Mouse (Mus musculus) c-Kit-negative CD71-positive TER-119-positive erythroid progenitor cells, embryonic 14.5 days (primary cell): ENCODE measurements around the gene Gm266.

Experiments used
- DNase-seq: peaks from one replicate; pipeline ENCODE4 v3.0.0-alpha.2; 2013; ENCODE audit warnings: low read depth, low spot score

Gm266 gene

DNA sequence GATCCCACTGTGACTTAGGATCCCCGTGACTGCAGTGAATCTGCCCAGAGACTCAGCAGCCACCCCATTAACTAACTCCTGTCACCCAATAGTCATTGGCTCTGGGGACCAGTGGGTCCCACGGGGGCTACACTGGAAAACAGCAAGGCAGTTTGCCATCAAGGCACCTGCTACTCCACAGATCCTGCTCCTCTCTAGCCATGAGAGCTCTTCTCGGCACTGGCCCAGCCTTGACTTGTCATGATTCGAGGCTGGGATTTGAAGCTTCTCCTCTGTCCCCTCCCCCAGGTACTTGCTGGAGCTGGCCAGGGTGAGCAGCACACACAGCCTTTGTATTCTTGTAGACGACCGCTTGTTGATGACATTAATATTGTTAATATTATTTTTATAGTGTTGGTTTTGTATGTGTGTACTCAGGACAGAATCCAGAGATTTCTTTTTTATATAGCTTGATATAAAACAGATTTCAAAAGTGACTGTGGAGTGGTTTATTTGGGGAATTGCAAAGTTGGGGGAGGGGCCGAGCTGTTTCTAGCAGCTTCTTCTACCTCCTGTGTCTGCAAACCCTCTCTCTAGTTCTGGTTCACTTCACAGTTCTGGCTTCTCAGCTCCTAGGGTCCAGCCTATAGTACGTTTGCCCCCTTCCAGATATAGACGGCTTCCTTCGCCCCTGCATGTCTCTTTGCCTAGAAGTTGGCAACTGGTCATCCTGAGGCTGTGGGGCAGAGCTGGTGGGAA lies 30.9 kb downstream of the Gm266 start:
- no peak for DNase-seq

DNA sequence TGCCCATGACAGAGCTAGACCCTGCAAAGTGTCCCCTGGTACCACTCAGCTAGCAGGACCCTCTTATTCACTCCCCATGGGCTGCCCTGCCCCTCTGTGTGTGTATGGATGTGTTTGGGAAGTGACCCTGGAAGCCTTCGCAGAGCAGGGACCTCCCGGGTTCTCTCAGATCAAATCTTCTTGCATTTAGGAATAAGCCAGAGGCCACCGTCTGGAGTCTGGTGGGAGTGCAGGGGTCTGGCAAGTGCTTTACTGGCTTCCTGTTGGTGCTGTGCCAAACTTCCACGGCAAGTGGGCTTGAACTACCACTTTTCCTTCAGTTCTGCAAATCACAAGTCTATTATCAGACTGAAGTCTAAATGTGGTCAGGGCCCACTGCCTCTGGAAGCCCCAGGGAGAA lies 31.6 kb downstream of the Gm266 start:
- no peak for DNase-seq

DNA sequence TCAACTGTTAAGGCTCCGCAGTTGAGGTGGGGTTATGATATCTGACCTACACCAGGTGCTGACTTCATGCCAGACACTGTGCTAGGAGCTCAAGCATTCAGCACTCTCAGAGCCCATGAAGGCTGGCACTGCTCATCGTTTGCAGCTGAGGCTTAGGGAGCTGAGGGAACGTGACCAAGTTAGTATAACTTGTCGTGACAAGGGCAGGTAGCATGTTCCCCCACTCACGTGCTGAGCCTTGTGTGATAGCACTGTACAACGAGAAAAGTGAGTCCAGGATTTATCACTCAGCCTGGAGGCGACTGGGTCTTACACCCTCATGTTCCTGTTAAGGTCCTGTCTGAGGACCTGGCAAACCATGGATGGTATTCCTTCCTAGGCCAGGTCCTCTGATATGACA lies 34.1 kb downstream of the Gm266 start:
- DNase-seq = no peak

DNA sequence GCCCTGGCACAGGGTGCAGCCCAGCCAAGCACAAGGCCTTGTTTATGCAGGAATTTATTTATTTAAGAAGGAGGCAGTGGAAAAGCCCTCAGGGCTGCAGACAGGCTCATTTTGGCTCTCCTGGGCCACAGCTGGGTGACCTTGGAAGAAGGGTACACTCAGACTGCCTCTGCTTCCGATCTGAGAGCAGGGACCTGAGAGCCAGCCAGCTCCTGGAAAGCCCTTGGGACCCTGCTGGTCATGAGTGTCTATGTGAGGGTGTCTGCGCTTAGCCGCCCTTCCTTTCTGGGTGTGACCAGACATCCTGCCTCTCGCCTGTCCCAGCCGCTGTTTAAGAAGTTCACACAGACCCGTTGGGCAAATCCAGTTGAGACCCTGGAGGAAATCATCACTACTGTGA lies 35.3 kb downstream of the Gm266 start:
- no peak for DNase-seq

GRCm38 (mm10) chr12:111448931-111449705 lies 36.5 kb downstream of the Gm266 start:
- DNase-seq = no peak

DNA sequence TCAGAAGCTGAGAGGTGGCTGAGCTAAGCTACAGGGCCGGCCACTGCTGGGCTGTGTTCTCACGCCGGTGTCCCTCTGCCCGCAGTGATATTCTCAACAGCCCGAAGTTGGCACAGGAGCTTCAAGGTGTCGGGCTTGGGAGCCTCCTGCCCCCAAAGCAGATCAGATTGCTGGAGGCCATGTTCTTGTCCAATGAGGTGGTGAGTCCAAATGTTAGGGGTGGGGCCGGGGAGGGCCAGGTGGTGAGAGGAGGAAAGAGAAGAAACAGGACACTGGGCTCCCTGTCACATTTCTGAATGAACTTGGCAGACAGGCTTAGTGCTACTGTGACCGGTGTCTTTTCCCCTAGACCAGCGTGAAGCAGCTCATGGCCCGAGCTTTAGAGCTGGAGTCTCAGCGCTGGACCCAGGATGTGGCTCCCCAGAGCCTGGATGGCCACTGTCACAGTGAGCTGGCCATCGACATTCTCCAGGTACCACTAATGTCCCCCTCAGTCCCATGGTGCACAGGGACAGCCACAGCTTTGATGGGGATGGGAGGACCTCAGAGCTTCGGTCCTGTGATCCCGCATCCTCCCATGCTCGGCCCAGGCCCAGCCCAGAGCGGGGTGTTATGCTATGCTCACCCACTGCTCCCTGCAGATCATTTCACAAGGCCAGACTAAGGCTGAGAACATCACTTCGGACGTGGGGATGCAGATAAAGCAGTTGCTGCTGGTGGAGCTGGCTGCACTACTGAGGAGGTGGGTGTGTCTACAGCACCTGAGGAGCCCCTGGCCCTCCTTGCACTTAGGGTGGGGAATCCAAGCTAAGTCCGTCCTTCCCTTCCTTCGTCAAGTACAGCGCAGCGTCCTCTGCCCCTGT lies 37.5 kb downstream of the Gm266 start:
- DNase-seq = no peak

DNA sequence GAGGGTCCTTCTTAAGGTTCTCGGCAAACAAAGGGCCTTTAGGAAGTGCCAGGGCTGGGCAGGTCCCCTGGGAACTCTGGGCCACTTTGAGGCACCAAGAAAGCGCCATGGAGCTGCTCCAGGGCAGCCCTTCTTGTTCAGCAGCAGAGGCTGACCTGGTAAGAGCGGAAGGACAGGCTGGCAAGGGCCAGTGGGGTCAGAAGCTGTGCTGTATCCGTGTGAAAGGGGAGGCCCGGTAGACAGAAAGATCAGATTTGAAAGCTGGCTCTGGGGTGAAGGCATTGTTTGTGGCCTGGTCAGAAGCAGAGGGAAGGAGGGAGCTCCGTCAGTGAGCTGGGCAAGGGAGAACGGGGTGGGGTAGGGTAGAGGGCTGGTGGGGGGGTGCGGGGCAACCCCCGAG lies 38.3 kb downstream of the Gm266 start:
- no peak for DNase-seq

DNA sequence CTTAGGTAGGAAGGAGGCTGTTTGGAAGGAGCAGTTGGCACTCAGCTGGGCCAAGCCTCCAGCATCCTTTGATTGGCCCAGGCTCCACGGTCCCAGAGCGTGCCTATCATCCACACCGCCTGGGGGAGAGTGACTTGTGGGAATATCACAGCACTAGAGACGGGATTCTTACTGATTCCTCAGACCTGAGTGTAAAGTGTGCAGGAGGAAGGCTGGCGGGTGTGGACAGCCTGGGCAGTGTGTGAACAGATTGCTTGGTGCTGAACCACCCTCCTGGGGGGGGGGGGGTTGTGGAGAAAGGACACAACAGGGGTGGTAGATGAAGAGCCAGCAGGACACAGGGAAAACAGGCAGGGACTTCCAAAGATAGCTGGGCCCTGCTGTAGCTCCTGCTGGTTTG lies 38.9 kb downstream of the Gm266 start:
- DNase-seq = no peak

- DNase-seq = no peak
Measured at GRCm38 (mm10) chr12:111445890-111446613, 39.6 kb downstream of the Gm266 start.

- DNase-seq = no peak
Measured at GRCm38 (mm10) chr12:111445161-111445889, 40.3 kb downstream of the Gm266 start.

- DNase-seq = no peak
Measured at GRCm38 (mm10) chr12:111443921-111444831, 41.4 kb downstream of the Gm266 start.

DNA sequence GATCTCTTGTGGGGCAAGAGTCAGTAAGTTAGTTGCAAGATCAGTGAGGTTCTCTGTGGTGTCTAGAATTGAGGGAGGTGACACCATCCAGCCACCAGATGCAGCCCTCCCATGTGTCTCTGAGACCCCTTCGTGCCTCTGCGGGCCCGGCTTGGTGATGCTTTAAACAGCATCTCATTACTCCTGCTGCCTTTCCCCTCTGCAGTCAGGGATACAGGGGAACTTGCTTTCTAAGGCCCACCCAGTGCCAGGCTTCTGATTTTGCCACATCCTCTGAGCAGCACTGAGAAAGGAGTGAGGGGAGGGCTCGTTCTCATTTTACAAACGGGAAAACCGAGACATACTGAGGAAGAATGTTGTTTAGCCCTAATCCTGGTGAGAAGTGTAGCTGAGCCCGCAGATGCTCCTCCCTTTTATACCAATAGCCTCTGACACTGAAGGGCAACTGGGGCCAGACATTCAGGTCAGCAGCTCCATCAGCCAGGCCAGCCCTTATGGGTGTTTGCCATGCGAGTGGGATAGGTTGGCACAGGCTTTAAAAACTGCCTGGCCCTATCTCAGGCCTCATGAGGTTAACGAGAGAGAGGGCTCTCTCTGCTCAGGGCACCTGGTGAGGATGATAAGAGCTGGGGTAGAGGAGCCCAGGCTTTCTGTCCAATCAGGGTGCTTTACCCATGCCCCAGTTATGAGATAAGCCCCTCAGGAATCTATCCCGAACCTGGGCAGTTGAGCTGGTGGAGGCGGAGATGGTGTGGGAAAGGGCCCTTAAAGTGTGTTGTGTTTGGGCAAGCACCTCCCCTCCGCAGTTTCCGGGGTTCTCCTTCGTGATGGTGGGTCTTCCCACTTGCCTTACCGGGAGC lies 42.4 kb downstream of the Gm266 start:
- peak; percentile 93 for DNase-seq

DNA sequence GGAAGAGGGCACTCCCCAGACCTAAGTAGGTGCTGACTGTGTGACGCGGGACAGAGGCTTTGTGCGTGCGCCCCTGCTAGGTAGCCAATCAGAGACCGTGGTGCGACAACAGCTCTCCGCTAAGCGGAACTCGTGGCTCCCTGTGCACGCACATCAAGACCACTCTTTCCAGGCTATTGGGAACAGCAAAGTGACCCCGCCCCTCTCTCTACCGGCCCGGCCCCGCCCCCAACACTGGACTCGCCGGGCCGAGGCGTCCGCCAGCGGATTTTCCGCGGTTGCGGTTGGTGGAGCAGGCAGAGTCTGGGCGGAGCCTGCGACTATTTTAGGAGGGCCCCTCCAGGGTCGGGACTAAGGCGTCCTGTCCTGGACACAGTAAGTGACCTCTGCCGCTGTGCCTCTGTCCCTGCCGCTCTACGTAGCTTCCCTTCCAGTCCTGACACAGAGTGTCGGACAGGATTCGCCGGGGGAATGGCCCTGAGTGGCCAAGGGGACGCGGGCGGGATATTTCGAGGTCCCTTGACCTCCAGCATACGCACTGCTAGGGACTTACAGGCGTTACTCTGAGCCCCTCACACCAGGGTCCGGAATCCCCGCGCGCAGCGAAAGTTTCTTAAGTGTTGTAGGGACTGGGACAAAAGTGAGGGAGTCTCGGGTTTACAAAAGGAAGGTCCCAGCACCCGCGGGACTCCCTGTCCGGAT lies 43.2 kb downstream of the Gm266 start, which contains the start of gene Tnfaip2:
Tnfaip2 (plus strand) TSS at position 161 of the 702 bp plus-strand sequence.
- DNase-seq = peak; percentile 80

DNA sequence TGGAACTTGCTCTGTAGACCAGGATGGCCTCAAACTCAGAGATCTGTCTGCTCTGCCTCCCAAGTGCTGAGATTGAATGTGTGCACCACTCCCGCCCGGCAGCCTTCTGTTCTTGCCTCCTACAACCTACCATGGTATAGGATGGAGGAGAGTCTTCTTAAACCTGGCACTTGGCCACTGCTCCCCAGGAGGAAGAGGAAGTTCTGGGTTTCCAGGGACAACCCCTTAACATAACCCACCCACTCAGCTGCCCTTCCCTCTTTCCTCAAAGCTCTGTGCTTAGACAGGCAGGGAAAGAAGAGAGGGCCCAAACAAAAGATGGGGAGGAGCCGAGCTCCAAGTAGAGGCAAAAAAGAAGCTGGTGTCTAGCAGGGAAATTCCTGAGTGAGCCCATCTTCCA lies 44.1 kb downstream of the Gm266 start:
- no peak for DNase-seq

- DNase-seq = no peak
Measured at GRCm38 (mm10) chr12:111440701-111441373, 44.8 kb downstream of the Gm266 start.

DNA sequence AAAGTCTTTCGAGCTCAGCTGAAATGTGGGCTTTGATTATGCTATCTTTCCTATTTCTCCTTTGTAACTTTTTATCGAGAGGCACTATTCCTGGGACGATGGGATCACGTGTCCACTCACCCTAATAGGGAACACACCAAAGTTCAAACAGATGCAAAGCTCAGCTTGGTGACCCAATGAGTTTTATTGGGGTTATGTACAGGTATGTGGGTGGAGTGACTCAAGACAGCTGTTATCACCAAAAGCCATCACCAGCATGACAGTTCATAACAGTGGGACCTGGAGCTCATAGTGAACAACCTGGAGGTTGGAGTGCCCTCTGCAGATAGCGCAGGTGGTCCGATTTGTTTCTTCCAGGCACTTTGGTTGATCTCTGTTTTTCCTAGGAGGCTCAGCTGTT lies 46.8 kb downstream of the Gm266 start:
- DNase-seq = no peak

GRCm38 (mm10) chr12:111437222-111437900 lies 48.3 kb downstream of the Gm266 start:
- no peak for DNase-seq
